Mouse (Mus musculus) cortical plate, adult 2 months (tissue): Measurements from ENCODE around the gene Fbf1. TPM values are rescaled to one million over a fixed set of nuclear protein-coding genes. Genes with fewer than 3 reads are reported as not detected.

Source experiments
- H3K27ac ChIP-seq: fragments of 200-500 bp; 2 replicates; pipeline ENCODE4 v1.5.1; 2012; ENCODE audit warnings: low read length, control low read depth, inconsistent platforms; ENCODE audit not compliant: insufficient read depth
- H3K4me1 ChIP-seq: fragments of 200-500 bp; 2 replicates; pipeline ENCODE4 v1.6.1; 2011; ENCODE audit warnings: low read length; ENCODE audit not compliant: control insufficient read depth, insufficient read depth
- H3K4me3 ChIP-seq: fragments of 200-500 bp; 2 replicates; pipeline ENCODE4 v1.5.1; 2011; ENCODE audit warnings: mild to moderate bottlenecking, low read length, control low read depth; ENCODE audit not compliant: insufficient read depth
- CTCF ChIP-seq: fragments of 200-500 bp; IDR thresholded peaks from 2 replicates; pipeline ENCODE4 v1.5.1; 2011; ENCODE audit warnings: mild to moderate bottlenecking, control low read depth, low read length; ENCODE audit not compliant: insufficient read depth; ENCODE audit errors: extremely low read depth
- POLR2A ChIP-seq: fragments of 200-500 bp; IDR thresholded peaks from 2 replicates; pipeline ENCODE4 v1.6.1; 2011; ENCODE audit warnings: mild to moderate bottlenecking, low read length, control low read depth; ENCODE audit not compliant: insufficient read depth; ENCODE audit errors: extremely low read depth
- polyA plus RNA-seq: library from polyadenylated mRNA; depleted of rRNA; stranded (reverse); fragments of >200 nt; gene quantifications from 2 replicates; pipeline ENCODE4 v1.2.3, GENCODE M21; 2012; rRNA removed

Gene Fbf1
- polyA plus RNA-seq, result 103 and 109 TPM in 2 replicates

DNA sequence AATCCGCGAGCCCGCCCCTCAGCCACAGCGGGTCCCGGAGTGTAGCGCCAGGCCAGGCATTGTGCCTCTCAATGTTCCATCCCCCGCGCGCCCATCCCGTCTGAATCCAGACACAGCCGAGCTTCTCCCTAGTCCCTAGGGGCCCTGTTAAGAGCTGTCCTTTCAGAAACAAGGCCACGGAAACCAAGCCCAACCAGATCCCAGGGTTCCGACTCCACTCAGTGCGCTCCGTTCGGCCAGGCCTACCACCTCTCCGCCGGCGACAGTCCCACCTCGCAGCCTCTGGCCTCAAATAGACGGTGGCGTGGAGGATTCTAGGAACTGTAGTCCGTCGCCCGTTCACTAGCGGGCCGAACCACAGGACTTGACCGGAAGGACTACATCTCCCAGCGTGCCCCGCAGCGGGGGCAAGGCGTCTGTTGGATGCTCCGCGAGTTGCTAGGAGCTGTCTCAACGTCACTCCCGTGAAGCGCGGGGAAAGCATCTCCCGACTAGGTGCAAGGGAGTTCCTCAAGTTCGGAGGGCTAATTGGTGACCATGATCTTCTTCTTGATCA is at the start of gene Fbf1:
Gene Fbf1 (minus strand): TSS at position 283 of the 556 bp plus-strand sequence.
- H3K27ac ChIP-seq, result 0 out of 2 replicates have a peak within 1 kb of the TSS, but pooled peaks have one; percentile 16
- TF ChIP-seq POLR2A (peak; percentile 92), CTCF (no peak)
- H3K4me1 ChIP-seq, result no peaks in the 10 kb centered on the region; the same call in 1 of the 2 replicates
- H3K4me3 ChIP-seq, result peak within 1 kb of the TSS; percentile 51

GRCm38 (mm10) chr11:116216549-116216948 is 48.6 kb upstream of the Fbf1 start:
- Histone ChIP-seq H3K4me1 (peaks cover 5% of the 10 kb centered on the region; the same call in 1 of the 2 replicates), H3K27ac (no peak overlapping the region), H3K4me3 (no peak overlapping the region)
- TF ChIP-seq CTCF, result no peak

DNA sequence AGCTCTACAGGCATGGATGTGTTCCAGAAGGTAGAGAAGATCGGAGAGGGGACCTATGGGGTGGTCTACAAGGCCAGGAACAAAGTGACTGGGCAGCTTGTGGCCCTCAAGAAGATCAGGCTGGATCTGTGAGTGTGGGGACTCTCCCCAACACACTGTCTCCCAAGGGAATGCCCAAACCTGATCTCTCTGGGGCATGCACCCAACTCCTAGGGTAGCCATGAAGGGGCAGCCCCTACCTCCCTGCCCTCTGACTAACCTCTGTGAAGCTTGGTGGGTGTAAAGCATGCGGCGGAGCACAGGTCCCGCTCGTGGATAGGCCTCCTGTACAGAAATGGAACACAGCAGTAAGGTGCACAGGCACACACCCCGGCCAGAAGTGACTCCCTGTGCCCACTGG is 48.0 kb upstream of the Fbf1 start:
- H3K27ac ChIP-seq, result no peak overlapping the region
- H3K4me3 ChIP-seq, result no peak overlapping the region
- no peak for TF ChIP-seq POLR2A
- TF ChIP-seq CTCF, result no peak
- peaks cover 5% of the 10 kb centered on the region; the same call in 1 of the 2 replicates for H3K4me1 ChIP-seq

DNA sequence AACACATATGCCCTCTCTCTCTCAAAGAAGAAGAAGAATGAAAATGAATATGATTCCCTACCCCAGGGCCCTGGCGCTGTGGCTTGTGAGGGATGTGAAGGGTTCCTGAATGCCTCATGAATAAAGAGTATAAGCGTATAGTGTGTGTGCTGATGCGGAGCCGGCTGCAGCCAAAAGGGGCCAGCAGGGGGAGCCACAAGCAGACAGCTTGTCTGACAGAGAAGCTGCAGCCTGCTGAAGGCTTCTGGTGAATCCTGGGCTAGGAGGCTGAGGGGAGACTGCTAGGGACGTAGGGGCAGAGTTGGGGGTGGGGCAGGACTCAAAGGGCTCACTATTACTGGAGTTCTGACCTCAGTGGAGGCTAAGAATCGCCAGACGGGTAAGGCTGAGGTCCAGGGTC is 47.2 kb upstream of the Fbf1 start:
- TF ChIP-seq CTCF (0 out of 2 replicates have a peak, but pooled peaks have one; percentile 3), POLR2A (no peak)

DNA sequence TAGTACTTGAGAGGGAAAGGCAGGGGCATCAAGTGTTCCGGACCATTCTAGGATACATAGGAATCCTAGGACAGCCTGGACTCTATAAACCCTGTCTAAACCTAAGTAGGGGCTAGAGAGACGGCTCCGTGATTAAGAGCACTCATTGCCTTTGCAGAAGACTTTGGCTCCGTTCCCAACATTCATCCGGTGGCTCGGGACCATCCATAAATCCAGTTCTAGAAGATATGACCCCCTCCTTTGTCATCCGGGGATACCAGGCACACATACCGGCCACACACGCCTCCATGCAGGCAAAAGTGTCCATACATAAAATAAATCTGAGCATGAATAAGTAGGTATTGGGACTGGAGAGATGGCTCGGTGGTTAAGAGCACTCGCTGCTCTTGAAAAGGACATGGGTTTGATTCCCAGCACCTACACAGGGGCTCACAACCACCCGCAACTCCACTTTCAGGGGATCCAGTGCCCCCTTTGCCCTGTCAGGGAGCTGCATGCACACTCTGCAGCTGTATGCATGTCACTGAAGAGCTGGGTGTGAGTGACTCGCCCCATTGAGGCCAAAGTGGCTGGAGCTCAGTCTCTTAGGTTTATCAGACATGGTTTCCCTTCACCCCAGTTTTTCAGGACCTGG is 46.0 kb upstream of the Fbf1 start:
- no peak for TF ChIP-seq POLR2A
- TF ChIP-seq CTCF, result no peak

More for the DNA sequence above, 47.2 kb upstream of the Fbf1 start:
- Histone ChIP-seq H3K4me3 (no peak overlapping the region), H3K27ac (no peak overlapping the region), H3K4me1 (peaks cover 5% of the 10 kb centered on the region; the same call in 1 of the 2 replicates)

DNA sequence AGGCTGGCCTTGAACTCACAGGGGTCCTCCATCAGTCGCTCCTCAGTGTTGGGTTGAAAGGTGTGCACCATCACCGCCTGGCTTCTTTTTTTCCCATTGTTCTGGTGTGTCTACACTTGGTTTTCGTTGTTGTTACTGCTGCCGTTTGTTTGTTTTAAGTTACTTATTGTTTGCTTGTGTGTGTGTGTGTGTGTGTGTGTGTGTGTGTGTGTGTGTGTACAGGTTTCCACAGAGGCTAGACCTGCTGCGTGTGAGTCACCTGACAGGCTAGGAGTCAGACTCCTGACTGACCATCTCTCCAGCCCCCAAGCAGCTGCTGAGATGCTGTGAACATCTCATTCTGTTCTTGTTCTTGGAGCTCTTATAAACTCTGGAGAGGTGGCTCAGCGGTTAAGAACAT is 44.9 kb upstream of the Fbf1 start:
- Histone ChIP-seq H3K4me1 (no peaks in the 10 kb centered on the region), H3K27ac (no peak overlapping the region), H3K4me3 (no peak overlapping the region)
- no peak for TF ChIP-seq POLR2A
- TF ChIP-seq CTCF, result no peak

More for the DNA sequence above, 46.0 kb upstream of the Fbf1 start:
- Histone ChIP-seq H3K4me3 (no peak overlapping the region), H3K27ac (no peak overlapping the region), H3K4me1 (peaks cover 5% of the 10 kb centered on the region; the same call in 1 of the 2 replicates)

DNA sequence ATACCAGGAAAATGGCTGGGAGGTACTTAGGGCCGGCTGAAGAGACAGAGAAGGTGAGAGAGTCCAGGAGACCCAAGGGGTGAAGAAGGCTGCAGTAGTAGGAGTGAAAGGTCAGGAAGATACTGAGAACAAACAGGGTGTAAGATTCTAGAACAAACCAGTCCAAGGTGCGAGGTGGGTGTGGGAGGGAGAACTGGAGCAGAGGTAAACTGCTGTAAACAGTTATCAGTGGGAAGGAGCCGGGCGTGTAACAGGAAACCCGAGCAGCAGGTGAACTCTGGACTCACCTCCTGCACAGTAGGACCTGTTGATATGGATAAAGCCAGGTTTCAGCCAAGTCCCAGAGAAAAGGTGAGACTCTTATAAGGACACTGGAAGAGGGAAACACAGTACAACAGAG is 42.7 kb upstream of the Fbf1 start:
- Histone ChIP-seq H3K4me1 (no peaks in the 10 kb centered on the region), H3K4me3 (no peak overlapping the region), H3K27ac (no peak overlapping the region)
- TF ChIP-seq POLR2A, result no peak
- TF ChIP-seq CTCF, result no peak

- H3K4me3 ChIP-seq, result no peak overlapping the region
- H3K27ac ChIP-seq, result no peak overlapping the region
- TF ChIP-seq CTCF (no peak), POLR2A (no peak)
- no peaks in the 10 kb centered on the region for H3K4me1 ChIP-seq
Observed at GRCm38 (mm10) chr11:116209257-116209656, 41.3 kb upstream of the Fbf1 start.

- no peak overlapping the region for H3K4me3 ChIP-seq
- no peak overlapping the region for H3K27ac ChIP-seq
- TF ChIP-seq POLR2A, result no peak
- no peak for TF ChIP-seq CTCF
- H3K4me1 ChIP-seq, result no peaks in the 10 kb centered on the region
Observed at GRCm38 (mm10) chr11:116208660-116209059, 40.7 kb upstream of the Fbf1 start.

DNA sequence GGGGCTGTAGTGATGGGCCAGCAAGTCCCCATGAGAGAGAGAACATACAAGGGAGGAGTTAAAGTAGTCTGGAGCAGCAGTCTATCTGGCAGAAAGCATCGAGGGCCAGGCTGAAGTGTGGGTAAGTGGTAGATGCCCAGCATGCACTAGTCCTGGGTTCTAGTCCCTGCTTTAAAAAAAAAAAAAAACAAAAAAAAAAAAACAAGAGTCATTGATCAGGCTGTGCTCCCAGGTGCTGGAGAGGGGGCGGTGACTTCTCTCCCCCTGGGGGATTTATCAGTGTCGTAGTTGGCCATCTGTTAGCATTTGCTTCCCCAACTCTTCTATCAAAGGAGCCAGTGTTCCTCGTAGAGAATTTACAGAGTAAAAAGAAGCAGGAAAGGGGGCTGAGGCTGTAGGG is 38.7 kb upstream of the Fbf1 start:
- Histone ChIP-seq H3K4me1 (no peaks in the 10 kb centered on the region), H3K4me3 (no peak overlapping the region), H3K27ac (no peak overlapping the region)
- no peak for TF ChIP-seq POLR2A
- TF ChIP-seq CTCF, result no peak
